Mouse (Mus musculus): ENCODE data around the gene Rpl35.

The Rpl35 gene

DNA sequence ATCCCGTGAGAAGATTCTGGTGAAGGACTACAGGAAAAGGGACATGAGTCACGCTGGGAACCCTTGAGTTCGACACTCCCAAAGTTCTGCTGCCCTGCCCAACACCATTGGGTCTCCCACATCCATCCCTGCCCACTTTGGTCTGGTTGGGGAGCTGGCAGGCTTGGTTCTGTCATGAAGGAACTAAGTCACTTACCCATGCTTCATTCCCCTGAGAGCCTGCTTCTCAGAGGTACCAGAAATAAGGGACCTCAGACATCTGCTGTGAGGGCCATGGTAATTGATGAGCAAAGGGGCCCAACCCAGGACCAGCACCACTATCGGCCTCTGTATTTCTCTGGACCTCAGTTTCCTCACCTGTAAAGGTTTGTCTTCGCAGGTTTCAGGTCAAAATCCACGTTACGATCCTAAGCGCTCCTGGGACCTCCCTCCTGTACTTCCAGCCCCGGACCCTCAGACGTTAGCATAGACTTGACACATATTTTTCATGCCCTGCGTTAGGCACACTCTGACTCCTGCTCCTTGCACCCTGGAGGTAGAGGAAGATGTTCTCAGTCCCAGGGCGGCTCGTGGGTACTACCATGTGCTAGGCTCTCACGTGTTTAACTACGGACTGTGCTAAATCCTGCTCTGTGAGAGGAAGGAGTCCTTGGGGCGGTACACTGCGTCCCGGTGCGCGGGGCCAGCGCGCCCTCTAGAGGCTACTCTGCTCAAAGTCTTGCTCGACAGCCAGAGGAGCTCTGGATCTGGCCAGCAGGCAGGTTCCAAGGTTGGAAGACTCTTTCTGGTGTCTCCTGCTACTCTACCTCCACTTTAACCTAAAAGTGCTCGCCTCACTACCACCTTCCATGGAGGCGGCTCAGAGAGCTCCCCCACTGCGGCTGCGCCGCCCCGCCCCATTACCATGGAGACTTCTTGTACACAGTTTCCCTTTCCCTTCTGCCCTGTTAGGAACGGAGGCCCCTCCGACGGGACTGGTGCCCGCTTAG is 7.7 kb downstream of the Rpl35 start, which contains the start of gene Wdr38:
Wdr38 (plus strand) TSS at position 91 of the 989 bp plus-strand sequence.
- DNase-seq (ENCODE audit: low read depth, low spot score), result peak; percentile 74

GRCm38 (mm10) chr2:38992452-38992851 is 13.0 kb downstream of the Rpl35 start:
- no peak for DNase-seq (ENCODE audit: low read depth, low spot score)

DNA sequence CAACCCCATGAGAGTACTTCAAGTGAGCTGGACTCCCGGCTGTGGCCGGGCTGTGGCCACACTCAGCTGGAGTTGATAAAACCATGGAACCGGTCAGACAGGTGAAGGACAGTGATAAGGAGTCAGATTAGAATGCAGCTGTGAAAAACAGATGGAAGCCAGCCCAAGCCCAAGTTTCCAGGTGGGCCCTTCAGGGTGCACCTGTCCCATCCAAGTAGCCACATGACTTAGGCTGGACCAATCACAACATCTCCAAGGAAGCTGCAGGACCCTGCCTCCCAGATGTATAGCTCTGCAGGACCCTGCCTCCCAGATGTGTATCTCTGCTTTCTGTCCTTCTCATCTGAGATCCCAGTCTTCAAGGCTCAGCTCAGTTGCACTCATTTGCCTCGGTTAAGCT is 13.4 kb downstream of the Rpl35 start:
- DNase-seq (ENCODE audit: low read depth, low spot score), result no peak

DNA sequence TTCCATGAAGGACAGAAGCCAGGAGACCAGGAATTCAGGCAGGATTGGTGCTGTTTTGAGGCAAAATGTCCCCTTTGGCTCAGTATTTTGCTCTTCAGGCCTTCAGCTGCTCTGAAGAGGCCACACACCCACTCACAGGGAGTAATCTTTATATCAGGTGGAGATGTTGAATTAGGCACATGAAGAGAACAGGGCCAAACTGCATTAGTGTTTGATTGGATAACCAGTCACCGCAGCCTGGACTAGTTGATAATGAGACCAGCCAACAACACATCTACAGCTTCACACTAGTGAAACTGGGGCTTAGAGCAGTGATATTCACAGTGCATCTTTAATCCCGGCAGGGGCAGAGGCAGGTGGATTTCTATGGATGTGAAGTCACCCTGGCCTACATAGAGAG is 16.5 kb downstream of the Rpl35 start:
- no peak for DNase-seq (ENCODE audit: low read depth, low spot score)

- no peak for DNase-seq (ENCODE audit: low read depth, low spot score)
Measured at GRCm38 (mm10) chr2:38987803-38988510, 17.5 kb downstream of the Rpl35 start.

GRCm38 (mm10) chr2:38987371-38987770 is 18.1 kb downstream of the Rpl35 start:
- DNase-seq (ENCODE audit: low read depth, low spot score), result no peak

GRCm38 (mm10) chr2:38986580-38986979 is 18.8 kb downstream of the Rpl35 start:
- DNase-seq (ENCODE audit: low read depth, low spot score), result no peak

- DNase-seq (ENCODE audit: low read depth, low spot score), result no peak
Measured at GRCm38 (mm10) chr2:38983456-38983855, 22.0 kb downstream of the Rpl35 start.

GRCm38 (mm10) chr2:38977837-38978236 is 27.6 kb downstream of the Rpl35 start:
- no peak for DNase-seq (ENCODE audit: low read depth, low spot score)

DNA sequence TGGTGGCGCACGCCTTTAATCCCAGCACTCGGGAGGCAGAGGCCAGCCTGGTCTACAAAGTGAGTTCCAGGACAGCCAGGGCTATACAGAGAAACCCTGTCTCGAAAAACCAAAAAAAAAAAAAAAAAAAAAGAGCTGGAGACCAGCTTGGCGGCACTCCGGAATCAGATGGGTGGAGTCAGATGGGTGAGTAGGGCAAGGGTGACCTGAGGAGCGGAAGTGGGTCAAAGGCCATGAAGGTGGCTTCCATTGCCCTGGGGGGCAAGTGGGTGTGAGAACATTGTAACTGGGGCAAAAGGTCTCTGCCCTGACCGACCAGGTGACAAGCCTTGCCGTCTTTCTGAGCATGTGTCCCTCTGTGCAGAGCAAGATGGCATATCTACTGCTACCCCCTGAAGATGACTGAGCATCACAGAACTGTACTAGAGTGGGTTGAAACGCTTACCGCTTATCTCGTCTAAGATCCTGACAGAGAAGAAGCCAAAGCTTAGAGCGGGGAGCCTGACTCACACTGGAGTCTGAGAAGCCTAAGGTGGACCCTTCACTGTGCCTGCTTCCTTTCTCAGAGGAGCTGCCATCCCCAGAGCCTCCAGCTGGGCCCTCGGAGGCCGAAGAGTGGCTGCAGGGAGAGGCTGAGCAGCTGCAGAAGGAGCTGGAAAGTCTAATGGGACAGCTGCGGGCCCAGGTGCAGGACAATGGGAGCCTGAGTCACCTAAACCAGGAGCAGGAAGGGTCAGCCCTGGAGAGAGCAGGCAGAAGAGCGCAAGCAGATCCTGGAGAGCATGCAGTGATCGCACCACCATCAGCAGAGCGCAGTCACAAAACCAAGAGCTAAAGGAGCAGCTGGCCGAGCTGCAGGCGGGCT is 29.3 kb downstream of the Rpl35 start:
- DNase-seq (ENCODE audit: low read depth, low spot score), result no peak

DNA sequence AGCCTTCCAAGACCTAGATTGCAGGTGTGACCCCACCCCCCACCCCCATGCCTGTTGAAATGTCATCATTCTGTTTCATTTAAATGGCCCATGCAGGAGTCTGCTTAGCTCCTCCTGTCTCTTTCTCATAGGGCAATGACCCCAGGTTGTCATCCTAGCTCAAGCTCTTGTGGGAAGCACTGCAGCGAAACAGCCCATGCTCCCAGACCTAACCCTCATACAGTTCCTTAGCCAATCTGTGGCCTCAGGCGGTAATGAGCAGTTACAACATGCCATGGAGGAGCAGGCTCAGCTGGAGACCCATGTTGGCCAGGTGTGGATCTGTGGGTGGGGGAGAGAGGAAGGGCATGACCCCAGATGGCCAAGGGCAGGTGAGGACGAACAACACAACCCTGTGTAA is 30.2 kb downstream of the Rpl35 start:
- no peak for DNase-seq (ENCODE audit: low read depth, low spot score)

DNA sequence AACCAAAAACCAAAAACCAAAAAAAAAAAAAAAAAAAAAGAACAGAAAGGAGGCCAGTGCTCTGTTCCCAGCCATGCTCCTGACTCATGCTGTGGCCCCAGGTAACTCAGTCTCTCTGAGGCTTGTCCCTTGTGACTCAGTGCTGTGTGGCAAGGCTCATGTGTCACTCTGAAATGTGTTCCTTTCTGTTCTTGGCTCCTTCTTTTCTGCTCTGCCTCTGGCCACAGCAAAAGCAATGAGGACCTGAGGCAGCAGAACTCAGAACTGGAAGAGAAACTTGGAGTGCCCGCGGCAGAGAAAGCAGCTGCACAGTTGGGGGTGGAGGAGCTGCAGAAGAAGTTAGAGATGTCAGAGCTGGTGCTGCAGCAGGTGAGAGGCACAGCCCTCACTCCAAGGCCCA is 31.3 kb downstream of the Rpl35 start:
- no peak for DNase-seq (ENCODE audit: low read depth, low spot score)

DNA sequence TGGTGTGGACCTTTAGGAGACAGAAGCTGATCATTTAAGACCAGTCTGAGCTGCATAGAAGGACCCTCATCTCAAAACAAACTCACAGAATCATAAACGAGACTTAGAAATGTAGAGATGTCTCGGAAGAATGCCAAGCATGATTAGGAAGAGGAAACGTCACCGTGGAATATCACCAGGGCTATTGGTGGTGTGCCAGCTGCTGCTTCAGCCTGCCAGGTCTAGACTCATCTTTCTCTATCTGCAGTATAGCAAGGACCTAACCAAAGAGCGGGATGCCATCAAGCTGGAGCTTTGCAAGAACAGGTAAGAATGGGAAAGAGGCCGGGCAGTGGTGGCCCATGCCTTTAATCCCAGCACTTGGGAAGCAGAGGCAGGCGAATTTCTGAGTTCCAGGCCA is 31.7 kb downstream of the Rpl35 start:
- DNase-seq (ENCODE audit: low read depth, low spot score), result no peak

- DNase-seq (ENCODE audit: low read depth, low spot score), result no peak
Measured at GRCm38 (mm10) chr2:38973223-38973622, 32.2 kb downstream of the Rpl35 start.

DNA sequence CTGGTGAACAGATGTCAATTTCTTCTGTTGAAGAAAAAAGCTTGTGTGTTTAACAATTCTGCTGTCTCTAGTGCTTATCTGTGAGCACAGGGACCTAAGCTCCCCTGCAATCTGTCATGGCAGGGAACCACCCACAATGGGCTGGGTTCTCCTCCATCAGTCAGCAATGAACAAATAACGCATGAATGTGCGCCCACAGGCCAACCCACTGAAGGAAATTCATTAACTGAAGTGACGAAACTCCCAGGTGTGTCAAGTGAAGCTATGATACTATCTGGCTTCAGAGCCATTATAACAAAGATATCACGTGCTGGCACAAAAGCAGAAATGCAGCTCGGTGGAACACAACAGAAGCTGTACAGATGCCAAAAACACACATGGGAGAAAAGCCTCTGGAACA is 35.4 kb downstream of the Rpl35 start:
- DNase-seq (ENCODE audit: low read depth, low spot score), result no peak

- DNase-seq (ENCODE audit: low read depth, low spot score), result no peak
Measured at GRCm38 (mm10) chr2:38969650-38970049, 35.8 kb downstream of the Rpl35 start.

DNA sequence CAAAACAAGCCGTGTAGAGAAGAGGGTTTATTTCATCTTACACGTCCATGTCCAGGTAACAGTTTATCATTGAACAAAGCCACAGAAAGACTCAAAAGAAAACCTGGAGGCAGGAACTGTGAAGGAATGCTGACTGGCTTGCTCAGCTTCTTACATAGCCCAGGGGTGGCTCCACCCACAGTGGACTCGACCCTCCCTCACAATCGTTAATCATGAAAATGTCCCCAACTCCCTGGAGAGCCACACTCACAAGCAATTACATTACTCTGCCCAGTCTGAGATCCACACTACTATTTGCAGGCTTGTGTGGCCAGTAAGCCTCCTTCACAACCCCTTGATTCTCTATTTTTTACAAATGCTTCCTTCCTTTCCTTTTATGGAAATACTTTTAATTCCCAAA is 41.2 kb downstream of the Rpl35 start:
- peak; percentile 44 for DNase-seq (ENCODE audit: low read depth, low spot score)

GRCm38 (mm10) chr2:38957671-38958223 is 47.7 kb downstream of the Rpl35 start:
- no peak for DNase-seq (ENCODE audit: low read depth, low spot score)

DNA sequence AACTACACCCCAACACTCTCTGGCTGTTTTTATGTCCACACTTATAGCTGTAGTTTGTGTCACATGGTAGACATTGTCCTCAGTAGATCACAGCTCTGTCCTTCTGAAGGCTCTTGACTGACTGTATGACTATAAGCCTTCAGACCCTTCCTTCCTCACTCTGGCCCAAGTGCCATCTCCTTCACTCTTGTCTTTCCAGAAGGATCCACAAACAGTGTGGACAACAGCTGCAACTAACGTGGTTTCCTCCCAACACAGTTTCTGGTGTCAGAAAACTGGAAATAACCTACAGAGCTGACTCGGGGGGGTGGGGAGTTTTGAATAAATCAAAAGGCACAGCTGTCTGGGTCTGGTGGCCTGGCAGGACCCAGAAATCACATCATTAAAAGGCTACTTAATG is 49.4 kb downstream of the Rpl35 start:
- DNase-seq (ENCODE audit: low read depth, low spot score), result no peak

GRCm38 (mm10) chr2:38953152-38953883 is 52.1 kb downstream of the Rpl35 start:
- DNase-seq (ENCODE audit: low read depth, low spot score), result no peak

Data from embryo, embryonic 11.5 days (tissue).